Mouse (Mus musculus) C2C12 (cell line): ENCODE data around the gene Ubash3a. TPM values are rescaled to one million over a fixed set of nuclear protein-coding genes. Genes with fewer than 3 reads are reported as not detected.
"Not testable (repeated sequence)": the region's sequence is repeated elsewhere in the genome, so short reads cannot be mapped to it uniquely, and the experiment has no call there.

ENCODE experiments used
- H3K27me3 ChIP-seq: one replicate; pipeline ENCODE4 v1.6.1; 2011; ENCODE audit not compliant: control insufficient read depth, insufficient read depth, insufficient read length
- H3K36me3 ChIP-seq: one replicate; pipeline ENCODE4 v1.6.1; 2011; ENCODE audit not compliant: control insufficient read depth, insufficient read depth
- H3K4me3 ChIP-seq: one replicate; pipeline ENCODE4 v1.5.1; 2011; ENCODE audit warnings: mild to moderate bottlenecking, control low read depth; ENCODE audit not compliant: poor library complexity, insufficient read depth, severe bottlenecking
- H3K79me2 ChIP-seq: one replicate; pipeline ENCODE4 v1.6.1; 2011; ENCODE audit not compliant: control insufficient read depth, insufficient read depth
- H3K79me3 ChIP-seq: one replicate; pipeline ENCODE4 v1.6.1; 2011; ENCODE audit warnings: low read depth, control low read depth
- H3ac ChIP-seq: one replicate; pipeline ENCODE3; 2011; ENCODE audit warnings: low read depth; ENCODE audit not compliant: control insufficient read depth, insufficient read length
- CEBPB ChIP-seq: IDR thresholded peaks from one replicate; pipeline ENCODE4 v1.6.1; 2011; ENCODE audit warnings: low read depth, mild to moderate bottlenecking, control low read depth, moderate library complexity
- CTCF ChIP-seq: IDR thresholded peaks from one replicate; pipeline ENCODE4 v1.5.1; 2011; ENCODE audit not compliant: control insufficient read depth, insufficient read depth, insufficient read length
- FOSL1 ChIP-seq: IDR thresholded peaks from one replicate; pipeline ENCODE4 v1.8.0; 2011; ENCODE audit warnings: mild to moderate bottlenecking, low read length; ENCODE audit not compliant: poor library complexity, insufficient read depth, severe bottlenecking
- MAX ChIP-seq: IDR thresholded peaks from one replicate; pipeline ENCODE4 v1.6.1; 2011; ENCODE audit warnings: mild to moderate bottlenecking, control low read depth
- MYOD1 ChIP-seq: IDR thresholded peaks from one replicate; pipeline ENCODE4 v1.6.1; 2011; ENCODE audit warnings: low read depth; ENCODE audit not compliant: control insufficient read depth, insufficient read length
- MYOG ChIP-seq: IDR thresholded peaks from one replicate; pipeline ENCODE4 v1.6.1; 2011; ENCODE audit not compliant: control insufficient read depth, insufficient read length; ENCODE audit errors: extremely low read depth
- USF1 ChIP-seq: IDR thresholded peaks from one replicate; pipeline ENCODE4 v1.6.1; 2011; ENCODE audit warnings: low read depth, mild to moderate bottlenecking, control low read depth, moderate library complexity
- polyA plus RNA-seq: library from polyadenylated mRNA; unstranded; fragments of >200 nt; fragmentation: generic; extraction: Trizol; gene quantifications from one replicate; pipeline ENCODE4 v1.2.1, GENCODE M21; 2012; ENCODE audit warnings: missing spikeins

The Ubash3a gene
- polyA plus RNA-seq, 1 experiment, result not detected

GRCm38 (mm10) chr17:31268016-31268415, 60.3 kb downstream of the Ubash3a start:
- no peak overlapping the region for H3K4me3 ChIP-seq
- no peaks in the 10 kb centered on the region for H3K79me2 ChIP-seq
- H3K27me3 ChIP-seq, result peaks cover 17% of the 10 kb centered on the region
- no peak for TF ChIP-seq FOSL1
- TF ChIP-seq MYOD1, result no peak
- no peak for TF ChIP-seq MAX
- no peaks in the 10 kb centered on the region for H3K79me3 ChIP-seq
- H3K36me3 ChIP-seq, result no peaks in the 10 kb centered on the region
- no peak overlapping the region for H3ac ChIP-seq

- Histone ChIP-seq H3K4me3 (no peak overlapping the region), H3K36me3 (no peaks in the 10 kb centered on the region), H3ac (no peak overlapping the region), H3K27me3 (peaks cover 22% of the 10 kb centered on the region), H3K79me2 (no peaks in the 10 kb centered on the region), H3K79me3 (no peaks in the 10 kb centered on the region)
- TF ChIP-seq MYOG (no peak), FOSL1 (no peak), CEBPB (no peak), USF1 (no peak), MAX (no peak), CTCF (no peak), MYOD1 (no peak)
These were observed 62.1 kb downstream of the Ubash3a start for GRCm38 (mm10) chr17:31269761-31270160.

DNA sequence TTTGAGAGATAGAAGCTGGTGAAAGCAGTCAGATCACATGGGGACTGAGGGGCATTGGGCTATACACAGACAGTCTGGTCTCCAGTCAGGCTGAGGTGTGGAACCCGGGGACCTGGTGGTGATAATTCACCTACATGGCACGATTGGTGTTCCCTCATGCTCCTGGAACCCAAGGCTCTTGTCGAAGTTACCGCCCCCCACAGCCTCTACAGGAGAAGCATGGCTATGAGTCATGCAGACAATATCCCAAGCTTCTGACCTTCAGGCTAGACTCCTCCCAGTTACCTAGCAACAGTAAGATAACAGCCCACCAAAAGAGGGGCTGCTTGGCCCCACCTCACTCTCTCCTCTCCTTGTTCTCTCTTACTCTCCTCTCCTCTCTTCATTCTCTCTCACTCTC, 62.6 kb downstream of the Ubash3a start:
- no peaks in the 10 kb centered on the region for H3K79me2 ChIP-seq
- H3K27me3 ChIP-seq, result peaks cover 22% of the 10 kb centered on the region
- no peaks in the 10 kb centered on the region for H3K36me3 ChIP-seq
- TF ChIP-seq MAX (no peak), MYOD1 (no peak)
- H3K79me3 ChIP-seq, result no peaks in the 10 kb centered on the region
- no peak overlapping the region for H3ac ChIP-seq
- H3K4me3 ChIP-seq, result no peak overlapping the region

- not testable (repeated sequence) for H3ac ChIP-seq
These were observed 63.1 kb downstream of the Ubash3a start for GRCm38 (mm10) chr17:31270736-31271135.

GRCm38 (mm10) chr17:31271136-31271851, 63.6 kb downstream of the Ubash3a start:
- Histone ChIP-seq H3ac (no peak overlapping the region), H3K79me3 (no peaks in the 10 kb centered on the region), H3K36me3 (no peaks in the 10 kb centered on the region), H3K79me2 (no peaks in the 10 kb centered on the region), H3K27me3 (peaks cover 14% of the 10 kb centered on the region), H3K4me3 (no peak overlapping the region)
- TF ChIP-seq MYOG (no peak), CTCF (no peak), FOSL1 (no peak), USF1 (no peak), CEBPB (no peak), MAX (no peak), MYOD1 (no peak)

More at GRCm38 (mm10) chr17:31270736-31271135, 63.1 kb downstream of the Ubash3a start:
- not testable (repeated sequence) for H3K4me3 ChIP-seq, H3K79me3 ChIP-seq, H3K79me2 ChIP-seq, H3K36me3 ChIP-seq
- H3K27me3 ChIP-seq, result peaks cover 18% of the 10 kb centered on the region

DNA sequence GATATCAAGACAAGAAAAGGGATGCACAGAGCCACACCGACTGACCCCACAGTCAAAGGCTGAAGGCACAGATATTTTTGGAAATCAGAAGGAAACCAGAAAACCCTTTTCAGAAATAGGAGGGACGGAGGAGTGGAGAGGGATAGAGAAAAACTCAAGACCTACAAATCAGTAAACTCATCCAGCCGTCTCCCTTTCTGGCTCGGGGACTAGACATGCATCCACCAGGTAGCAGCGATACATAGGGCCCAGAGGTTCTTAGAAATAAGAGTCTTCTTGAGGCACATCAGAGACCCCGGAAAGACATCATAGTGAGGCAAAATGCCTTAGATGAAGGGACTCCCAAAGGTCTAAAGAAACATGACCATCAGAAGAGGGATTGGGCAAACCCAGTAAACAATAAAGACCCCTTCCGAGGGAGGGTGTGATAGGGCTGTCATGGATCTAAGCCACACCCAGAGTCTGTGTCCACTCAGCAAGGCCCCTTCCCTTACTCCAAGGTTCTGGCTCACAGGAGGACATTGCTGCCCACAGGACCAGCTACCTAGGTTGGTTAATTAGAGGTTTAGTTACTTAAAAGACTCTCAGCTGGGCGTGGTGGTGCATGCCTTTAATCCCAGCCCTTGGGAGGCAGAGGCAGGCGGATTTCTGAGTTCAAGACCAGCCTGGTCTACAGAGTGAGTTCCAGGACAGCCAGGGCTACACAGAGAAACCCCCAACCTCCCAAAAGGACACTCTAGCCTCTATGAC, 64.9 kb downstream of the Ubash3a start:
- TF ChIP-seq MYOG, result no peak
- TF ChIP-seq MYOD1, result no peak
- no peak for TF ChIP-seq FOSL1
- TF ChIP-seq USF1, result no peak
- TF ChIP-seq CEBPB, result no peak
- TF ChIP-seq CTCF, result no peak
- TF ChIP-seq MAX, result no peak
- no peaks in the 10 kb centered on the region for H3K36me3 ChIP-seq
- no peaks in the 10 kb centered on the region for H3K79me2 ChIP-seq
- no peaks in the 10 kb centered on the region for H3K79me3 ChIP-seq
- H3K27me3 ChIP-seq, result peaks cover 9% of the 10 kb centered on the region
- H3K4me3 ChIP-seq, result no peak overlapping the region
- H3ac ChIP-seq, result no peak overlapping the region
